Mouse (Mus musculus): Measurements from ENCODE around the gene Hnrnph2. TPM values are rescaled to one million over a fixed set of nuclear protein-coding genes. Genes with fewer than 3 reads are reported as not detected.

Gene Hnrnph2
- polyA plus RNA-seq, 1 experiment: 11.2 TPM

GRCm38 (mm10) chrX:134646338-134646737 is 45.4 kb downstream of the Hnrnph2 start:
- TF ChIP-seq GATA1 (IDR thresholded peaks at IDR 0.05; ENCODE audit: low read length): no peak

GRCm38 (mm10) chrX:134647421-134647820 is 46.4 kb downstream of the Hnrnph2 start:
- TF ChIP-seq GATA1 (IDR thresholded peaks at IDR 0.05; ENCODE audit: low read length): no peak

GRCm38 (mm10) chrX:134648031-134648692 is 47.2 kb downstream of the Hnrnph2 start:
- no peak for TF ChIP-seq GATA1 (IDR thresholded peaks at IDR 0.05; ENCODE audit: low read length)

GRCm38 (mm10) chrX:134652061-134652460 is 51.1 kb downstream of the Hnrnph2 start:
- TF ChIP-seq GATA1 (IDR thresholded peaks at IDR 0.05; ENCODE audit: low read length): no peak

Other genes with a start within 250 kb of the Hnrnph2 start
- gene Drp2, start 196.6 kb upstream of the Hnrnph2 start, polyA plus RNA-seq (2012): 0.28 and 0.35 TPM in 2 replicates
- 0.03 TPM in 1 of 2 replicates, not detected in the other for gene Taf7l, start 124.7 kb upstream of the Hnrnph2 start, polyA plus RNA-seq (2012)
- gene Timm8a1, start 59.3 kb upstream of the Hnrnph2 start, polyA plus RNA-seq (2012): 3.5 and 4.1 TPM in 2 replicates
- gene Btk, start 17.6 kb upstream of the Hnrnph2 start, polyA plus RNA-seq (2012): 5.7 and 10.5 TPM in 2 replicates
- 46.4 and 69.5 TPM in 2 replicates for gene Rpl36a, start 15.5 kb upstream of the Hnrnph2 start, polyA plus RNA-seq (2012)
- 0.21 and 0.23 TPM in 2 replicates for gene Gla, start 54 bp upstream of the Hnrnph2 start, polyA plus RNA-seq (2012)
- gene Armcx4, start 85.3 kb downstream of the Hnrnph2 start, polyA plus RNA-seq (2012): 1.0 and 1.1 TPM in 2 replicates
- 4.3 and 6.0 TPM in 2 replicates for gene Armcx1, start 116.8 kb downstream of the Hnrnph2 start, polyA plus RNA-seq (2012)
- gene Armcx6, start 150.2 kb downstream of the Hnrnph2 start, polyA plus RNA-seq (2012): not detected in 2 replicates
- not detected in 2 replicates for gene Armcx3, start 155.4 kb downstream of the Hnrnph2 start, polyA plus RNA-seq (2012)
- gene Armcx2, start 208.0 kb downstream of the Hnrnph2 start, polyA plus RNA-seq (2012): 7.1 and 18.4 TPM in 2 replicates